Mouse (Mus musculus) T-cell, adult 2 months (primary cell): ENCODE results near the gene Cd200.
"Not testable (repeated sequence)": the region's sequence is repeated elsewhere in the genome, so short reads cannot be mapped to it uniquely, and the experiment has no call there.

Experiments used
- DNase-seq: peaks from one replicate; pipeline ENCODE4 v3.0.0; 2022; ENCODE audit warnings: low spot score

Gene Cd200

DNA sequence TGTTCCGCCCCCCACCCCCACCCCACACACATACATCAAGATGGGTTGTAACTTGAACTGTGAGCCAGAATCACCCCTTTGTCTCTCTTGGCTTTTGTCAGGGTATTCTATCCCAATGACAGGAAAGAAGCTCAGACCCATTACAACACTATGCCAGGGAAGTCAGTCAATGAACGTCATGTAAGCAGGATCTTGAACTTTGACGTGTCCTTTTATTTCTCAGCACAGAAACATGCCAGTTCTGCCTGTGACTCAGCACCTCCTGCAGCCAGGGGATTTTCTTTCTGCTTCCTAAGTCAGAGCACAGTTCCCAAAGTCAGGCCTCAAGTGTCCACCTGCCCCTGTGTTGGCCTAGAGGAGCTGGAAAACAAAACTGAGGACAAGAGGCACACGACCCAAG, 31.5 kb downstream of the Cd200 start:
- no peak for DNase-seq

DNA sequence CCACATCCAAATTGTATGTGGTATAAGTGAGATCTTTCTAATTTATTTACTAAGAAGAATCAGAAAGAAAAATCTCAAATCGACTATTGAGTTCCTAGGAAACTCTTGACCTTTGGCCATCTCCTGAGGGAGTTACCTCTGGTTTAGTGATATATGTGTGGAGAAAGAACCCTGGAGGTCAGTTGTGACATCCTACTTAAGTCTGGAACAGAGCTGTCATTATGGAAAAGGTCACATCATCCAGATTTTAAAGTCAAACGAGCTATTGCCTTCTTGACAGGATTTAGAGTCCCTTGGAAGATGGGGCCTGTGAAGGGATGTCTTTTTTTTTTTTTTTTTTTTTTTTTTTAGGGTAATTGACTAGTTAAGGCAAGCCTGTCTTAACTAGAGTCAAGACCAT, 32.0 kb downstream of the Cd200 start:
- DNase-seq, result no peak

DNA sequence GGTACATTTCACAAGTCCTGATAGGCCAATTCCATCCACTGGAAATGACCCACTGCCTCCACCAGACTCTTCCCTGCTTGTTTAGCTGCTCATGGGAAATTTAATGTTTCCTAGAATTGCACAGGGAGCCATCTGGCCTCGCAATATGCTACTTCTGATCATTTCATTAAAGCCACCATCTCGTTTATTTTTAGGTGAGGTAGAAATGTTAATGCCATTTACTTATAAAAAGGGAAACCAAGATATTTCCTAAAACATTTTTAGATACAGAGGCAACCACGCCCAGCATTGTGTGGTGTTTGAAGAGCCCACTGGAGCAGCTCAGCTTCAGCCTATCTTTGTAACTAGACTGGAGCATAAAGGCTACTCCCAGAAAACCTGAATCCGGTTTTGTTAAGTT, 32.6 kb downstream of the Cd200 start:
- DNase-seq, result no peak

DNA sequence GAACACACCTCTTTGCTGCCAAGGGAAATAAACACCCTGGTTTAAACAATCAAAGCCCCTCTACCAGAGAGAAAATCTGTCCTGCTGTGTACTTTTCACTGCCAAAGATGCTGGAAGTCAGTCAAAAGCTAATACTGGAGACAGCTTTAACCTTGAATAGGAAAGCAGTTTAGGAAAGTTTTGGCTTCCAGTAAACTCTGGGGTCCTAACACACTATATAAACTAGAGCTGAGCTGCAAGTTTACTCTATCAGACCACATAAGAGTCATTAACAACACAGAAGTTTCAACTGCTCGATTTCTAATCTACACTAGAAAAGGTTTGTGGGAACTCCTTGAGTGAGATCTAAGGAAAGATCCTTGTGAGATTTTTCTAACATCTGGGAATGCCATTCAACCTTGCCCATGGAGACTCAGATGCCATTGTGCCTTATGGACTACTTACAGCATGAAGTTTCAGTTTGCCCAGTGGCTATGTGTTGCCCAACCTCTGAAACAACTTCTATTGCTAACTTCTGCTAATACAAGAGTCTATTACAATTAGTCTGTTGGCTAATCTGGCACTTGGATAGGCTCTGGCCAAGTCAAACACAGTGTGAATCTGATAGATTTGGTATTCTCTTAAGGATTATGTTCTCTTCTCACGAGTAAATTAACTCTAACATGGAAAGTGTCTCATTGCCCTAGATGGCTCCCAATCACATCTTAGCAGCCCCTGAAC, 33.2 kb downstream of the Cd200 start:
- no peak for DNase-seq

DNA sequence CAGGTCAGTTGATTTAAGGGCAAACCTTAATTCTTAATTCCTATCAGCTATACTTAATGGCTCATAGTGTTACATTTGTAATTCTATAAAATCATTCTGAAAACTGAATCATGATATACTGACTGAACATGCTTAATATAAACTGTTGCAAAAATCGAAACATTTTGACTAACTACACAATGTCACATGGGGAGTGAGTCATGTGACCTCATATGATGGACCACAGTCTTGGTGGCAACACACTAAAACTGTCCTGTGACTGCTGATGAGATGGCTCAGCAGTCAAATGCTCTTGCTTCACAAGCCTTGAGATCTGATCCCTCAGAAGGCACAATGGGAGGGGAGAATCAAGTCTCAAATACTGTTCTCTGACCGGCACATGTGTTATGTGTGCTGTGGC, 34.8 kb downstream of the Cd200 start:
- DNase-seq, result no peak

DNA sequence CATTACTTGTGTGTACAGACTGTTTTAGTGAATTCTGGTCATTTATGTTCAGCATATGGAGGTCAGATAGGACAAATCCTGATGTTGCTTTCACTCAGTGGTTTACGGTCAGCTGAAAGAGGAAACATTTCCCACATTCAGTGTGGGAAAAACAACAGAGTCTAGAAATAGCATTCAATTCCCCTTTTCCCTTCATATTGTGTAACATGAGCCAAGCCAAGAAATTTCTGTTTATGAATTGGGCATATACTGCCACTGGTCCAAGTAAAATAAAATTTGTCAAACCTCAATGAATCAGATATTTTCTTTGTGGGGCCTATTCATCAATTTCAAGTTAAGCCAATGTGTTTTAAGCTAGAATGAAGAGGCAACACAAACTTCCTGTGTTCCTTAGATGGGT, 37.8 kb downstream of the Cd200 start:
- DNase-seq, result no peak

DNA sequence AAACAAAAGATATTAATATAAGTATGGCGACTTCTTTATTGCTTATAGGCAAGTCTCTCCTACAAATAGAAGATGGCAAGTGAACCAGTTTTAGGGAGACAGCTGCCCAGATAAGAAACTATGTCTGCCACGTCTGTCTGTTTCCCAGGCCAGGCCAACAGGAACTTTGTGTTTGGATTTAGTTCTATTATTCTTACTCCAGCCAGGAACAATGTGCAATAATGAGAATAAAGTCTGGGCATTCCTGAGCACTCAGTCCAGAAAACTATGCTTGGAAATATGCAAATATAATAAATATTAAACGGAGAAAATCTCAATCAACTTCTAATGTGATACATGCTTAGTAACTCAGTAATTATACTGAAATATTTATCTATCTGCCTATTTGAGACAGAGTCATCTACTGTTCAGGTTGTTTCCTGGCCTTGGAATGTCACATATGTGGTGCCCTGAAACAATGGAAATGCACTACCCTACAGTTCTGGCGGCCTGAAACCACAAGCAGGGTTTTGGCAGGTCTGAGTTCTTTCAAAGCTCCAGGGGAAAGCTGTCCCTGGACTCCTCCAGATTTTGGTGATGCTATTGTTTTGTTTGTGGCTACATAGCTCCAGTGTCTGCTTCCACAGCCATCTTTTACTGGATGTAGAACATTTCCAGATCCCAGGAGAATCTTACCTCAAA, 39.4 kb downstream of the Cd200 start:
- DNase-seq, result no peak

DNA sequence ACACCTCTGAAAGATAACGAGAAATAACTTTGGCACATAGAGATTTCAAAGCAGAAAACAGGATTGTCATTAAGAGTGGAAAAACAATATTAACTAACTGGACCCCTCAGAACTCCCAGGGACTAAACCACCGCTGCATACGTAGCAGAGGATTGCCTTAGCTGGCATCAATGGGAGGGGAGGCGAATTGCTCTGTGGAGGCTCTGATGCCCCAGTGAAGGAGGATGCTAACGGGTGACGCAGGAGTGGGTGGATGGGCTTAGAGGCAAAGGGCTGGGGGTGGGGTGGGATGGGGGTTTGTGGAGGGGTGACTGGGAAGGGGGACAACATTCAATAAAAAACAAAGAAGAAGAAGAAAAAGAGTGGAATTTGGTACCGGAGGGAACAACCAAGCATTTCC, 42.7 kb downstream of the Cd200 start:
- DNase-seq, result no peak

DNA sequence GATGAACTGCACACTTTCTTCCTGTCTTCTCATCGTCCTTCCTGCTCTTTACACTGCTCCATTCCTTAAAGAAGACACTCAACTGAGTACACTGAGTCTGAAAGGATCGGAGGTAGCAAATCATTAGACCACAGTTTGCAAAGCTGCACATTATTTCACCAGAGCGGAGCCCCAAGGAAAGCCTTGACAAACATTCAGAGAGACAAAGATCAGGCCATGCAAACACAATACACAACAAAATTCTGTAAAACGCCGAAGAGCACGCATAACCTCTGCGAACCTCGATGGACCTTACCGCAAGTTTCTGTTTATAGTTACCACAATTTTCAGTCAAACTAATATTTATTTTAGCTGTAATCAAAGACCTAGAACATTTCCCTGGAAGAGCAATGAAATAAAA, 43.5 kb downstream of the Cd200 start:
- DNase-seq, result no peak

DNA sequence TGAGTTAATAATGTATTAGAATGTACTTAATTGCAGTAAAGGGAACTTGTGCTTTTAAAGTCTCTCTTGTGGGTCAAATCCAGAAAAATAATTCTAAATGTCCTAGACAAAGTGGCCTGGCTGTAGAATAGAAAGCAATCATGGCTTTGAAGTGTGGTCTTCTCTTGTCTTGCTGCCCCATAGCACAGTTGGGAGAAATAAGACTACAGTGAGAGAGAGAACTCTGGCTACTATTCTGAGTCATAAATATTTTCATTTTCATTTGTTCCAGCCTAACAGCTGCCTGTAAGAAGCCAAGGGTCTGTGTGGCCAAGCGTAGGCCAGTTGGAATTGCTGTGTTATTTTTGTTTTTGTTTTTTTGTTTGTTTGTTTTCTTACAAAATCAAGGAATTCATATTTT, 44.2 kb downstream of the Cd200 start:
- DNase-seq, result no peak

DNA sequence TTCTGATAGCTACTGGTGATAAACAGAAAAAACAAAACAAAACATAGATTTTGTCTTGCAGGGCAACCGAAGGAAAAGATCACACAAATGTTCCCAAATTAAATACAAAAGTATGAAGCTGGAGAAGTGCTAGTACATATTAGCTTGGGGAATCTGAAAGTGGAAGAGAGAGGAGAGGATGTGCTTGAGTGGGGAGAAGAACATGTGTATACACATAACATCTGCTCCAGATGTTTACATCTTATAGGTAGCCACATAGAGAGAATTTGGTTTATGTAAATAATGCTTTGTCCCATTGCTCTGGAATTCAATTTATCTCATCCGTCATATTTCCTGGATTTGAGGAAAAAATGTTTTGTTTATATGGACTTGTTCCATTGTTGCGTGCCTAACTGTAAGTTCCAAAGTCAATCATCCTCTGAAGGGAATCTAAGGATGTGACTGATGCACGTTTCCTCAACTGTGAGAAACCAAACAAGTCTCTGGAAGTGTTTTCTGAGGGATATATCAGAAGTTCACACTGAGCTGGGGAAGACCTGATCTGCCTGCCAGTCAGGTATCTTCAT, 45.3 kb downstream of the Cd200 start:
- no peak for DNase-seq

DNA sequence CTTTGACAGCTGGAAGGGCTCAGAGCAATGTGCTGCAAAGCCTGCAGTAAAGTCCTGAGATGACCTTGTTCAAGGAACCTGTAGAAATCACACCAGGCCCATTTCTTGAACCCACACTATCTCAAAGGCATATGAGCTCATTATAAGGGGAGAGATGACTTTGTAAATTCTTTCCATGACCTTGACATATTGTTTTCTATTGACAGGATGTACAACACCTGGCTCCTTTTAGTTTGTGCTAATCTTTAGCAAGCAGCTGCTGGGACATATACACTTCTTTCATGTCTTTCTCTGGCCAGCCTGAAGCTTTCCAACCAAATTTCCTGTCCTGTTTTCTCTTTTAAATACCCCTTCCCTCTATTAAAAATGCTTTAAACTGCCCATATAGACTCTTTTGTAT, 47.4 kb downstream of the Cd200 start:
- no peak for DNase-seq

DNA sequence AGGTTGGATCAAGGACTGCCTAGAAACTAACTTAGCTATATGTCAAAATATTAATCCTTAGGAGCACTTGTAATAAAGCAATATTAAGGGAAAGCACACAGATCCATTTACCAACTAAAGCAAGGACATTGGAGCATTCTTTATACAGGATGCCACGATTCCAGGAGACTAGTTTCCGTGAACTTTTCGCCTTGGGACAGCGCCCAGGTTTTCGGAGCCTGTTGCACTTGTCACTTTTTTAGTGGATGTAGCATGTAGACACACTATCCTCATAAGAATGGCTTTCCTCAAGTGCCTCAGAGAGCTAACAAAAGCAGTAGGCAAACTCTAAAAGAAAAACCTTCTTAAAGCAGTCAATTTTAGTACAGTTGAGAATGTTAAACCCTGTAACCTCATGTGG, 50.4 kb downstream of the Cd200 start:
- DNase-seq, result not testable (repeated sequence)

DNA sequence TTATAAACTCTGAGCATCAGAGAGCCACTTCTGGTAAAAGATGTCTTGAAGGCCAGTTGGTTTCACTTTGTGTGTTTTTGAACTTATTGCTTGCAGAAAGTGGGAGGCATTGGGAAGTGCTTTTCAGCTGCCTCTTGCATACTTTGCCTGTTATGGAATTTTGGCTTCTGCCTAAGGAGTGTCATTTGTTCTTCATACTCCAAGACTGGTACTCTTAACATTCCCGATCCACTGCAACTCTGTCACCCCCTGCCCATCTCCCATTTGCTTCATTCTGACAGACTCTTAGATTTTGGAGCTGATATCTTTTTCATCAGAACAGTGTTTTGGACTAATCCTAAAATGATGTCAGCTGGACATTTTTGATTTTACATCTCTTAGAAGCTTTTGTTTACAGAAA, 51.7 kb downstream of the Cd200 start:
- no peak for DNase-seq

DNA sequence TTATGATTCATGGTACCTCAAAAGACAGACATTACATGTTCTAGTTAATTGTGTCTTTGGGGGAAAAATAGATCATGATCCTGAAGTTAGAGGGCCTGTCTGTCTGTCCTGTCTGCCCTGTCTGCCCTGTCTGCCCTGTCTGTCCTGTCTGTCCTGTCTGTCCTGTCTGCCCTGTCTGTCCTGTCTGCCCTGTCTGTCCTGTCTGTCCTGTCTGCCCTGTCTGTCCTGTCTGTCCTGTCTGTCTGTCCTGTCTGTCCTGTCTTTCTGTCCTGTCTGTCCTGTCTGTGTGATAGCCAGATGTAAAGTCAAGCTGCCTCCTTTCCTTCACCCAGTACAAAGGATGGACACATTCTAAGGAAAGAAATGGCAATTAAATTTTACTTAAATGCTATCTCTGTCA, 56.0 kb downstream of the Cd200 start:
- DNase-seq, result no peak

DNA sequence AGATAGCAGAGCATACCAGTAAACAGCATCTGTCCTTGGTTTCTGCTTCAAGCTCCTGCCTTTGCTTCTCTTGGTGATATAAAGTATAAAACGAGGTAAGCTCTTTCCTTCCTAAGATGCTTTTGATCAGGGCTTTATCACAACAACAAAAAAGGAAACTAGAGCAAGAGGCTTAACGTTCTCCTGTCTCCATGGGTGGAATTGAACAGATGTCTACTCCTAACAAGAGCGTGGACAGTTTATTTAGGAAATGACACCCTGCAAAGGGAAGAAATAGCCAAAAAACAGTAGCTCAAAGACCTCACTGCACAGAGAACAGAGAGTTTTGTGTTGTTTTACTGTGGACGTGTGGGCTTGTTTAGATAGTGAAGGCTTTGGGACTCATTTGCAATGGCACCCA, 58.1 kb downstream of the Cd200 start:
- no peak for DNase-seq

DNA sequence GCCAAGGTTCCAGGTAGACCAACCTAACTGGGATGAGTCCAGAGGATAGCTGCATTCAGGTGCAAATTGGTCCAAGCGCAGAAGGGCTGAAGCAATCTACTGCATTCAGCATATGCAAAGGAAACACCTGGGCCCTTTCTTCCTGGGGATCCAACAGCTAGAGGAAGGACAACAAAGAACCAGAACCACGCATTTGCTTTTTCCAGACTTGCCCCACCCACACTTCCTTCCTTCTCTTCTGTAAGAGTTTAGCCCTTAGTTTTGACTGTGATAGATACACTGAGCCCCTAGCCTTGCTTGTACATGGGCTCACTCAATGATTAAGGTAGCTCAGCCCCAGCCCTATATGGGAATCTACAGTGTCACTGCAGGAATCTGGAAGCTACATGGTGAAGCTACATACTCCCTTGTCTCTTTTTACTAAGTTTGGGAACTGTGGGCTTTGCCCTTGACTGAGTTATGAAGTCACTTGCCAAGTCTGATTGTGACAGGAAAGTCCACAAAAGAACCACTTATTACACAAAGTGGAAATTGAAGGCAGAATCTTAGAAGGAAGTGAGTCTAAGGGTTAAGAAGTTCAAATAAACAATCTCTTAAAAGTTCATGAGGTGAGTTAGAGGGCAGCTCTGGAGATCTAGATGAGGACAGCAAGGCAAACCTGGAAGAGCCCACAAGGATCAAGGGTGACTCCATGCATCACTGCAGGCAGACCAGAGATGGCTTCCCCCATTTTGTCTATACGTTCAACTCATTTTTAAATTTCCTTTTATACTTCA, 59.1 kb downstream of the Cd200 start:
- DNase-seq, result no peak

DNA sequence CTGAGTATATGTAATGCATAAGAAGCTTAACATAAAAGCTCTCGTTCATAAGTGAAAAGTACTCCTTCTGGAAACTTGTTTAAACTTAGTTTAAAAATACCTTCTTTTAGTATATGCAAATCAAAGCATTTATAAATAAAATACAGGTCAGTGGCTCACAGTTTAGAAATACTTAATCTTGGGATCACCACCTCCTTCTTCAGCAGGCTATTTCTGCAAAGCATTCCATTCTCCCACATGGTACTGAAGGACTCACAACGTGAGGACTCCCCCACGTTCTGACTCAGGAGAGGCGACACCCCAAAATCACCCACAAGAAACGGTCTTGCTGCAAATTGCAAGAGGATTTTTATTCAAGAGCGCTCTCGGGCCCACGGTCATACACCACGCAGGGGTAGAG, 60.6 kb downstream of the Cd200 start:
- not testable (repeated sequence) for DNase-seq

DNA sequence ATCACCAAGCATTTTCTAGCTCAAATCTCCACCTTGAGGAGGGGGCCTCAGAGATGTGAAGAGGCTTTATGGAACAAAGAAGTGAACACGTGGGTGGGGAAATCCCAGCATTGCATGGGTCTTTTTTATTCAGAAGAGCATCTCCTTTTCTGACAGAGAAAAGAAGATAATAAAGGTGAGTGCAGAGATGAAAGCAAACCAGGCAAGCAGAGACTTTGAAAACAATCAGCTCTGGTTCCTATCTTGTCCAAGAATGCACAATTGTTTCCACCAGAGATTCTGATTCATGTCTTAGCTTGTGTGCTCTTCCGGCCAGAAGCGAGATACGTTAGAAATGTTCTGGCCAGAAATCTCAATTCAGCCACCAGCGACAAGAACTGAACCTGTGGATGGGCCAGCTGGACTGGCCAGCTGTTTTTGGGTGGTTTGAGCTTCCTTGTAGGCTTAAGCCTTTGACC, 61.9 kb downstream of the Cd200 start:
- no peak for DNase-seq

DNA sequence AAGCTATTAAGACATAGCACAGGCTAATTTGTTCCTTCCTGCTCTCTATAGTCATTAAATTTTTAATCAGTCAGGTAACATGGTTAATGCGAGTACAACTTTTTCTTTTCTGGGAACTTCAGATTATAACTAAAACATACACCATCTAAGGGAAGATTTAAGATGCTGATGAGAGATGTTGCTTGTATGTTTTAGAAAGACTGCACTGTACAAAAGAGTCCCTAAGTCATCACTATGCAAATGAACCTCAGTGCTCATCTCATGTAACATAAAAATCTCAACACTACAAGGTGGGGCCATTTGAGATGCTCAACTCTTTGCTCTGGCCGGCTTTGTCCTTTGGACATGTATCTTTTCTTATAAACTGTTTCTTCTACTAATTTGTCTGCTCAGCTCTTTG, 62.5 kb downstream of the Cd200 start:
- no peak for DNase-seq

DNA sequence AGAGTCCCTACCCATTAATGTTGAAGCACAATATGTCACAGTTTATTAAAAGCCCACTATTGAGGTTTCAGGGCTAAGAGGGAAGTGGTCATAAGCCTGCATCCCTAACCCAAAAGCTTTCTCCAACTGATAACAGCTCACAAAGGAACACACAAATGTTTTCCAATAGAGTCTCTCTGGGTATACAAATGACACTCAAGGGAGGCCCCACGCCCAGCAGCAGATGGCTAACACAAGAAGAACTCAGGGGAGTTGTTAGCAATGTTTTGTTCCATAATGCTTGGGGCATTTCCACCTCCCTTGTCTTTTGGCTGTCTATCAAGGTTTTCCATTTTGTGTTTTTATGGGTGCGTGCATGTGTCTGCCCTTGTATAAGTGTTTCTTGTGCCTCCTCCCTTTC, 64.0 kb downstream of the Cd200 start:
- no peak for DNase-seq

DNA sequence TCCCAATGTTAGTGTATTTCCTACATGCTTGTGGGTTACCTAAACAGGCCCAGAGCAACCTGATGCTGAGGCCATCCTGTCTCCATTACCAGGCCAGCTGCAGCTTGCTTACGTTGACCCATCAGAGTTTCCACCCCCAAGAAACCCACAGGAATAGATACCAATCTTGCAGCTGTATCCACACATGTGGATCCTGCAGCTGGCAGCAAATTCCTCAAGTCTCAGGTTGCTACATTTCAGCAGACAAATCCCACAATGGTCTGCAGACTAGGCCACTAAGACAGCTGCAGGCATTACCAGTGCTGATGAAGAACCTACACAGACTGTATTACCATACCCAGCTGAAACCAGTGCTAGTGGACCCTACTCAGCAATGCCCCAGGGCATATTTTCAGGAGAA, 72.4 kb downstream of the Cd200 start:
- DNase-seq, result no peak

DNA sequence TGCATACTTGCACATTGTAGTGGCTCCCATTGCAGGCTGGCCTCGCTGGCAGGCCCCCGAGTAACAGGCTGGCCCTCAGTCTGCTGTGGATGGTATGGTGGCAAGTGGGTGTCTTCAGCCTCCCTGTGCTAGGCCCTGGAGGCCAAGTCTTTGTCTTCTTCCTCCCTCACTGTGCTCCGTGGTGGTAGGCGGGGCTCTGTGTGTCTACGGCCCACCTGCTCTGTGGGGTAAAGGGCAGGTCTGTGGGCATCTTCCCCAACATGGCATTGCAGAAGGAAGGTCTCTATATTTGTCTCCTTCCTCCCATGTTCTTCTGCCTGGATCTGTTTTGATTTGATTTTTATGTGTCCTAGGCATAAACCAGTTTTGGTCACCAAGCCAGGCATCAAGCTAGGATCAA, 74.0 kb downstream of the Cd200 start:
- no peak for DNase-seq
